Mouse (Mus musculus): ENCODE results near the gene Ppp1r32. TPM values are rescaled to one million over a fixed set of nuclear protein-coding genes. Genes with fewer than 3 reads are reported as not detected.
A peak's percentile ranks its signal among the peaks of the same experiment; 100 is the strongest.

Ppp1r32 gene
- polyA plus RNA-seq, 1 experiment from 2014 or later = not detected

GRCm38 (mm10) chr19:10434927-10435326, 47.8 kb downstream of the Ppp1r32 start:
- no peak overlapping the region for H3K27ac ChIP-seq
- ATAC-seq (replicated peaks; ENCODE audit: insufficient number of reproducible peaks, insufficient read depth, low FRiP score, low read depth) = no peak
- H3K4me2 ChIP-seq = no peak overlapping the region
- no peaks in the 10 kb centered on the region for H3K36me3 ChIP-seq
- H3K27me3 ChIP-seq = 0 out of 2 replicates have a peak, but pooled peaks cover 4% of the 10 kb centered on the region
- H3K9me3 ChIP-seq (replicated peaks) = no peaks in the 10 kb centered on the region
- no peak overlapping the region for H3K4me3 ChIP-seq
- no peak overlapping the region for H3K9ac ChIP-seq
- H3K4me1 ChIP-seq (replicated peaks) = peaks cover 34% of the 10 kb centered on the region
- 71% methylated on average over 6 of the region's 6 CpGs for WGBS

GRCm38 (mm10) chr19:10433879-10434540, 48.7 kb downstream of the Ppp1r32 start:
- Histone ChIP-seq H3K27me3 (0 out of 2 replicates have a peak, but pooled peaks cover 4% of the 10 kb centered on the region), H3K4me1 (replicated peaks) (peaks cover 40% of the 10 kb centered on the region), H3K9me3 (replicated peaks) (no peaks in the 10 kb centered on the region), H3K4me2 (peak overlapping the region; percentile 11; the same call in 1 of the 2 replicates), H3K9ac (peak overlapping the region; percentile 5; the same call in 1 of the 2 replicates), H3K4me3 (no peak overlapping the region), H3K36me3 (no peaks in the 10 kb centered on the region), H3K27ac (peak overlapping the region; percentile 66)
- 33% methylated on average over 9 of the region's 9 CpGs for WGBS
- ATAC-seq (replicated peaks; ENCODE audit: insufficient number of reproducible peaks, insufficient read depth, low FRiP score, low read depth) = peak; percentile 48; the same call in 1 of the 2 replicates

- Histone ChIP-seq H3K4me2 (0 out of 2 replicates have a peak overlapping the region, but pooled peaks have one; percentile 0), H3K9me3 (replicated peaks) (no peaks in the 10 kb centered on the region), H3K27ac (peak overlapping the region; percentile 66), H3K27me3 (peaks cover 4% of the 10 kb centered on the region; the same call in 1 of the 2 replicates), H3K4me1 (replicated peaks) (peaks cover 42% of the 10 kb centered on the region), H3K36me3 (no peaks in the 10 kb centered on the region), H3K9ac (peak overlapping the region; percentile 5; the same call in 1 of the 2 replicates), H3K4me3 (no peak overlapping the region)
- no peak for ATAC-seq (replicated peaks; ENCODE audit: insufficient number of reproducible peaks, insufficient read depth, low FRiP score, low read depth)
- 41% methylated on average over 7 of the region's 7 CpGs for WGBS
Measured at GRCm38 (mm10) chr19:10433225-10433624, 49.5 kb downstream of the Ppp1r32 start.

- 54% methylated on average over 4 of the region's 4 CpGs for WGBS
- no peaks in the 10 kb centered on the region for H3K9me3 ChIP-seq (replicated peaks)
- ATAC-seq (replicated peaks; ENCODE audit: insufficient number of reproducible peaks, insufficient read depth, low FRiP score, low read depth) = no peak
- no peak overlapping the region for H3K4me3 ChIP-seq
- no peak overlapping the region for H3K4me2 ChIP-seq
- H3K36me3 ChIP-seq = no peaks in the 10 kb centered on the region
- H3K4me1 ChIP-seq (replicated peaks) = peaks cover 51% of the 10 kb centered on the region
- peaks cover 9% of the 10 kb centered on the region; the same call in 1 of the 2 replicates for H3K27me3 ChIP-seq
- H3K27ac ChIP-seq = no peak overlapping the region
- H3K9ac ChIP-seq = no peak overlapping the region
Measured at GRCm38 (mm10) chr19:10431841-10432240, 50.9 kb downstream of the Ppp1r32 start.

GRCm38 (mm10) chr19:10431410-10431809, 51.3 kb downstream of the Ppp1r32 start:
- Histone ChIP-seq H3K27me3 (peaks cover 12% of the 10 kb centered on the region), H3K36me3 (no peaks in the 10 kb centered on the region), H3K9me3 (replicated peaks) (no peaks in the 10 kb centered on the region), H3K4me3 (no peak overlapping the region), H3K27ac (no peak overlapping the region), H3K4me2 (no peak overlapping the region), H3K4me1 (replicated peaks) (peaks cover 55% of the 10 kb centered on the region), H3K9ac (no peak overlapping the region)
- ATAC-seq (replicated peaks; ENCODE audit: insufficient number of reproducible peaks, insufficient read depth, low FRiP score, low read depth) = no peak
- 28% methylated on average over 3 of the region's 3 CpGs for WGBS

GRCm38 (mm10) chr19:10429371-10429770, 53.4 kb downstream of the Ppp1r32 start:
- no peak overlapping the region for H3K4me2 ChIP-seq
- H3K4me1 ChIP-seq (replicated peaks) = peaks cover 57% of the 10 kb centered on the region
- H3K27me3 ChIP-seq = peaks cover 20% of the 10 kb centered on the region
- H3K36me3 ChIP-seq = no peaks in the 10 kb centered on the region
- no peak for ATAC-seq (replicated peaks; ENCODE audit: insufficient number of reproducible peaks, insufficient read depth, low FRiP score, low read depth)
- H3K27ac ChIP-seq = no peak overlapping the region
- H3K4me3 ChIP-seq = no peak overlapping the region
- 71% methylated on average over 8 of the region's 8 CpGs for WGBS
- no peak overlapping the region for H3K9ac ChIP-seq
- H3K9me3 ChIP-seq (replicated peaks) = no peaks in the 10 kb centered on the region

GRCm38 (mm10) chr19:10427431-10427830, 55.3 kb downstream of the Ppp1r32 start:
- peaks cover 45% of the 10 kb centered on the region for H3K4me1 ChIP-seq (replicated peaks)
- H3K4me2 ChIP-seq = no peak overlapping the region
- WGBS = 77% methylated on average over 9 of the region's 9 CpGs
- H3K9ac ChIP-seq = no peak overlapping the region
- peaks cover 31% of the 10 kb centered on the region for H3K27me3 ChIP-seq
- no peak for ATAC-seq (replicated peaks; ENCODE audit: insufficient number of reproducible peaks, insufficient read depth, low FRiP score, low read depth)
- H3K4me3 ChIP-seq = no peak overlapping the region
- H3K9me3 ChIP-seq (replicated peaks) = no peaks in the 10 kb centered on the region
- no peak overlapping the region for H3K27ac ChIP-seq
- H3K36me3 ChIP-seq = no peaks in the 10 kb centered on the region

GRCm38 (mm10) chr19:10426793-10427192, 55.9 kb downstream of the Ppp1r32 start:
- no peak overlapping the region for H3K4me2 ChIP-seq
- no peaks in the 10 kb centered on the region for H3K9me3 ChIP-seq (replicated peaks)
- peaks cover 29% of the 10 kb centered on the region for H3K27me3 ChIP-seq
- no peak overlapping the region for H3K4me3 ChIP-seq
- H3K9ac ChIP-seq = no peak overlapping the region
- H3K4me1 ChIP-seq (replicated peaks) = peaks cover 51% of the 10 kb centered on the region
- 49% methylated on average over 6 of the region's 6 CpGs for WGBS
- no peak for ATAC-seq (replicated peaks; ENCODE audit: insufficient number of reproducible peaks, insufficient read depth, low FRiP score, low read depth)
- no peak overlapping the region for H3K27ac ChIP-seq
- no peaks in the 10 kb centered on the region for H3K36me3 ChIP-seq

GRCm38 (mm10) chr19:10426312-10426711, 56.4 kb downstream of the Ppp1r32 start:
- 46% methylated on average over 25 of the region's 25 CpGs for WGBS
- H3K27ac ChIP-seq = no peak overlapping the region
- H3K4me1 ChIP-seq (replicated peaks) = peaks cover 51% of the 10 kb centered on the region
- peaks cover 30% of the 10 kb centered on the region for H3K27me3 ChIP-seq
- no peak overlapping the region for H3K9ac ChIP-seq
- no peak overlapping the region for H3K4me2 ChIP-seq
- no peaks in the 10 kb centered on the region for H3K36me3 ChIP-seq
- no peaks in the 10 kb centered on the region for H3K9me3 ChIP-seq (replicated peaks)
- no peak overlapping the region for H3K4me3 ChIP-seq
- ATAC-seq (replicated peaks; ENCODE audit: insufficient number of reproducible peaks, insufficient read depth, low FRiP score, low read depth) = no peak

- Histone ChIP-seq H3K27me3 (peaks cover 36% of the 10 kb centered on the region), H3K4me3 (no peak overlapping the region), H3K27ac (no peak overlapping the region), H3K4me1 (replicated peaks) (peaks cover 52% of the 10 kb centered on the region), H3K9ac (no peak overlapping the region), H3K4me2 (no peak overlapping the region), H3K9me3 (replicated peaks) (no peaks in the 10 kb centered on the region), H3K36me3 (no peaks in the 10 kb centered on the region)
- ATAC-seq (replicated peaks; ENCODE audit: insufficient number of reproducible peaks, insufficient read depth, low FRiP score, low read depth) = no peak
- 46% methylated on average over 12 of the region's 13 CpGs for WGBS
Measured at GRCm38 (mm10) chr19:10425484-10426270, 57.1 kb downstream of the Ppp1r32 start.

GRCm38 (mm10) chr19:10424751-10425150, 58.0 kb downstream of the Ppp1r32 start:
- Histone ChIP-seq H3K4me3 (no peak overlapping the region), H3K27ac (no peak overlapping the region), H3K4me1 (replicated peaks) (peaks cover 45% of the 10 kb centered on the region), H3K4me2 (no peak overlapping the region), H3K9me3 (replicated peaks) (no peaks in the 10 kb centered on the region), H3K36me3 (no peaks in the 10 kb centered on the region), H3K9ac (no peak overlapping the region), H3K27me3 (peaks cover 36% of the 10 kb centered on the region)
- ATAC-seq (replicated peaks; ENCODE audit: insufficient number of reproducible peaks, insufficient read depth, low FRiP score, low read depth) = no peak
- WGBS = 51% methylated on average over 1 of the region's 1 CpGs
